Mouse (Mus musculus) CH12.LX (cell line): Measurements from ENCODE around the gene Man2a1. TPM values are rescaled to one million over a fixed set of nuclear protein-coding genes. Genes with fewer than 3 reads are reported as not detected.

Experiments used
- DNase-seq: peaks from one replicate; pipeline ENCODE4 v3.0.0-alpha.2; 2013; ENCODE audit errors: extremely low read depth
- H3K27ac ChIP-seq: 2 replicates; pipeline ENCODE4 v1.5.1; 2012; ENCODE audit warnings: low read depth, mild to moderate bottlenecking, control low read depth, moderate library complexity; ENCODE audit not compliant: insufficient read depth
- H3K27me3 ChIP-seq: replicated peaks from 2 replicates; pipeline ENCODE3; 2012; ENCODE audit warnings: inconsistent platforms
- H3K36me3 ChIP-seq, 2 experiments: replicated peaks in 1 of 2; 2 replicates each; pipeline versions ENCODE3 to v1.6.1; 2012; ENCODE audit warnings: inconsistent platforms in 1 of 2, low read length in 1 of 2, mild to moderate bottlenecking in 1 of 2, mixed read lengths in 1 of 2, moderate library complexity in 1 of 2; ENCODE audit not compliant: control insufficient read depth in 1 of 2, insufficient read depth in 1 of 2
- H3K4me1 ChIP-seq, 2 experiments: 2 replicates each; pipeline ENCODE4 v1.6.1; 2012; ENCODE audit warnings: inconsistent platforms in 1 of 2, moderate library complexity in 1 of 2; ENCODE audit not compliant: insufficient read depth in 2 of 2, control insufficient read depth in 1 of 2
- H3K4me2 ChIP-seq: 2 replicates; pipeline ENCODE4 v1.6.1; 2012; ENCODE audit warnings: low read depth, mild to moderate bottlenecking, control low read depth; ENCODE audit not compliant: poor library complexity, insufficient read depth, severe bottlenecking
- H3K4me3 ChIP-seq, 3 experiments: fragments of 150-350 bp in 1 of 3; sonication (generic) in 1 of 3; replicated peaks in 1 of 3; 2 replicates each; pipeline versions ENCODE3 to v1.5.1; 2011 to 2012; ENCODE audit warnings: low read depth in 2 of 3, low read length in 2 of 3, mild to moderate bottlenecking in 2 of 3, moderate library complexity in 2 of 3, control low read depth in 1 of 3, improper control_type of control experiment in 1 of 3, inconsistent platforms in 1 of 3, mixed read lengths in 1 of 3; ENCODE audit not compliant: poor library complexity in 1 of 3
- H3K79me2 ChIP-seq: replicated peaks from 2 replicates; pipeline ENCODE4 v1.6.1; 2012; ENCODE audit warnings: mild to moderate bottlenecking, moderate library complexity; ENCODE audit not compliant: control insufficient read depth, poor library complexity, insufficient read depth, severe bottlenecking; ENCODE audit errors: extremely low read depth
- H3K9ac ChIP-seq: 2 replicates; pipeline ENCODE4 v1.6.1; 2012; ENCODE audit warnings: low read depth, mild to moderate bottlenecking, control low read depth, moderate library complexity; ENCODE audit not compliant: insufficient read depth
- H3K9me3 ChIP-seq: replicated peaks from 2 replicates; pipeline ENCODE3; 2012; ENCODE audit warnings: low read length, inconsistent platforms, mixed read lengths
- BHLHE40 ChIP-seq: IDR thresholded peaks from 2 replicates; pipeline ENCODE4 v1.6.1; 2011; ENCODE audit warnings: mild to moderate bottlenecking, low read depth, low read length, improper control_type of control experiment
- CHD1 ChIP-seq: IDR thresholded peaks from 2 replicates; pipeline ENCODE4 v1.6.1; 2012; ENCODE audit warnings: low read depth, low read length, improper control_type of control experiment, inconsistent platforms
- CHD2 ChIP-seq: IDR thresholded peaks from 2 replicates; pipeline ENCODE4 v1.6.1; 2011; ENCODE audit warnings: low read length, improper control_type of control experiment
- CTCF ChIP-seq, 2 experiments: IDR thresholded peaks in 1 of 2; conservative IDR thresholded peaks in 1 of 2; 2 replicates each; pipeline ENCODE4 v1.5.1; 2011 to 2012; ENCODE audit warnings: low read depth in 2 of 2, low read length in 2 of 2, improper control_type of control experiment in 1 of 2, inconsistent platforms in 1 of 2, mild to moderate bottlenecking in 1 of 2, moderate library complexity in 1 of 2
- E2F4 ChIP-seq: IDR thresholded peaks from 2 replicates; pipeline ENCODE4 v1.6.1; 2011; ENCODE audit warnings: low read depth, low read length, improper control_type of control experiment; ENCODE audit not compliant: insufficient replicate concordance
- EP300 ChIP-seq: IDR thresholded peaks from 2 replicates; pipeline ENCODE4 v1.6.1; 2011; ENCODE audit warnings: low read length, improper control_type of control experiment
- ETS1 ChIP-seq: conservative IDR thresholded peaks from 2 replicates; pipeline ENCODE4 v1.6.1; 2012; ENCODE audit warnings: low read depth, mild to moderate bottlenecking, inconsistent platforms, low read length, improper control_type of control experiment, moderate library complexity
- HCFC1 ChIP-seq: IDR thresholded peaks from 2 replicates; pipeline ENCODE4 v1.6.1; 2012; ENCODE audit warnings: low read depth, mild to moderate bottlenecking, inconsistent platforms, low read length, improper control_type of control experiment
- IRF4 ChIP-seq: IDR thresholded peaks from 2 replicates; pipeline ENCODE4 v1.6.1; 2014; ENCODE audit warnings: low read depth, mild to moderate bottlenecking, inconsistent platforms, low read length, improper control_type of control experiment
- JUN ChIP-seq: IDR thresholded peaks from 2 replicates; pipeline ENCODE4 v1.6.1; 2011; ENCODE audit warnings: low read depth, mild to moderate bottlenecking, low read length, improper control_type of control experiment, moderate library complexity; ENCODE audit not compliant: insufficient read depth
- JUND ChIP-seq: conservative IDR thresholded peaks from 2 replicates; pipeline ENCODE4 v1.6.1; 2011; ENCODE audit warnings: low read depth, low read length, improper control_type of control experiment
- MAFK ChIP-seq: IDR thresholded peaks from 2 replicates; pipeline ENCODE4 v1.6.1; 2011; ENCODE audit warnings: low read length, improper control_type of control experiment; ENCODE audit not compliant: insufficient replicate concordance
- MAX ChIP-seq: IDR thresholded peaks from 2 replicates; pipeline ENCODE4 v1.6.1; 2011; ENCODE audit warnings: low read length, improper control_type of control experiment
- MAZ ChIP-seq: IDR thresholded peaks from 2 replicates; pipeline ENCODE4 v1.6.1; 2012; ENCODE audit warnings: low read depth, mild to moderate bottlenecking, inconsistent platforms, low read length, improper control_type of control experiment, moderate library complexity
- MEF2A ChIP-seq: IDR thresholded peaks from 2 replicates; pipeline ENCODE4 v1.6.1; 2014; ENCODE audit warnings: low read depth, mild to moderate bottlenecking, inconsistent platforms, low read length, improper control_type of control experiment, borderline replicate concordance
- MXI1 ChIP-seq: IDR thresholded peaks from 2 replicates; pipeline ENCODE4 v1.6.1; 2011; ENCODE audit warnings: mild to moderate bottlenecking, low read depth, low read length, improper control_type of control experiment
- MYC ChIP-seq: IDR thresholded peaks from 2 replicates; pipeline ENCODE4 v1.6.1; 2011; ENCODE audit warnings: low read depth, mild to moderate bottlenecking, improper control_type of control experiment, low read length
- PAX5 ChIP-seq: IDR thresholded peaks from 2 replicates; pipeline ENCODE4 v1.6.1; 2012; ENCODE audit warnings: low read length, inconsistent platforms, mixed read lengths
- POLR2A ChIP-seq: IDR thresholded peaks from 2 replicates; pipeline ENCODE4 v1.6.1; 2011; ENCODE audit warnings: low read depth, mild to moderate bottlenecking, improper control_type of control experiment, low read length
- POLR2AphosphoS2 ChIP-seq: IDR thresholded peaks from 2 replicates; pipeline ENCODE4 v1.6.1; 2011; ENCODE audit warnings: low read depth, low read length, improper control_type of control experiment
- RAD21 ChIP-seq: IDR thresholded peaks from 2 replicates; pipeline ENCODE4 v1.6.1; 2011; ENCODE audit warnings: low read depth, mild to moderate bottlenecking, low read length, improper control_type of control experiment, moderate library complexity
- RCOR1 ChIP-seq: conservative IDR thresholded peaks from 2 replicates; pipeline ENCODE4 v1.6.1; 2012; ENCODE audit warnings: low read depth, mild to moderate bottlenecking, inconsistent platforms, low read length, improper control_type of control experiment
- TBP ChIP-seq: conservative IDR thresholded peaks from 2 replicates; pipeline ENCODE4 v1.6.1; 2011; ENCODE audit warnings: low read depth, low read length, improper control_type of control experiment
- TCF12 ChIP-seq: IDR thresholded peaks from 2 replicates; pipeline ENCODE4 v1.6.1; 2014; ENCODE audit warnings: low read depth, mild to moderate bottlenecking, inconsistent platforms, low read length, improper control_type of control experiment
- UBTF ChIP-seq: IDR thresholded peaks from 2 replicates; pipeline ENCODE4 v1.6.1; 2012; ENCODE audit warnings: low read depth, mild to moderate bottlenecking, inconsistent platforms, low read length, improper control_type of control experiment, moderate library complexity
- USF1 ChIP-seq: IDR thresholded peaks from 2 replicates; pipeline ENCODE4 v1.6.1; 2014; ENCODE audit warnings: low read depth, mild to moderate bottlenecking, inconsistent platforms, low read length, improper control_type of control experiment
- ZMIZ1 ChIP-seq: IDR thresholded peaks from 2 replicates; pipeline ENCODE4 v1.6.1; 2012; ENCODE audit warnings: low read depth, mild to moderate bottlenecking, inconsistent platforms, low read length, improper control_type of control experiment
- dilution Hi-C: fragments of 300-500 bp; cut with MboI; formaldehyde crosslinking; loops from 2 replicates; pipeline ENCODE4 v1.14.3; 2020; ENCODE audit warnings: low sequenced_read_pairs; ENCODE audit not compliant: extremely low pct_unique_long_range_greater_than_20kb, extremely low pct_ligation_motif_present
- in situ Hi-C: fragments of 300-500 bp; cut with MboI; formaldehyde crosslinking; loops from 3 replicates; pipeline ENCODE4 v1.14.3; 2019; ENCODE audit warnings: low sequenced_read_pairs, low pct_ligation_motif_present, low pct_unique_long_range_greater_than_20kb, mixed read lengths
- polyA plus RNA-seq: library from polyadenylated mRNA; unstranded; fragments of >175 nt; gene quantifications from 2 replicates; pipeline ENCODE4 v1.2.1, GENCODE M21; 2012; ENCODE audit warnings: low read depth; ENCODE audit not compliant: insufficient read length
- total RNA-seq, 2 experiments: library from RNA; depleted of rRNA; stranded (reverse); fragments of 300-350 nt in 1 of 2; fragments of >200 nt in 1 of 2; gene quantifications; 2 replicates each; pipeline ENCODE4 v1.2.3; 2012 to 2014

Gene Man2a1
- total and polyA plus RNA-seq, 3 experiments = 7.9 to 15.4 (median 11.9) TPM

DNA sequence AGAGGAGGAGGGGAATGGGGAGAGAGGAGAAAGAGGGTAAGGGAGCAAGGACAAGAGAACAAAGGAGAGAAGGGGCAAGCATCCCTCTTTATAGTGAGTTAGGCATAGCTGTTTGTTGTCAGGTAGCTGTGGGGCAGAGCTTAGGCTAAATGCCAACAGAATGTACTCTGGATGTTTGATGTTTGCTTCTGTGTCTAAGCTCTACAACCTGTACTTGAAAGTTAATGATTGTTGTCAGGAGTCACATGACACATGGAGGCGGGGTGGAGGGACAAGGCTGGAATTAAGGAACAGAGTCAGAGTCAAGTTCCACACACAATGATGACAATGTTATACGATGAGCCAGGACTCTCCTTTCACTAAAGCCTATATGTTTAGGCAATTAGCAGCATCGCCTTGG is 181.8 kb downstream of the Man2a1 start:
- peaks cover 6 to 10% of the 10 kb centered on the region in 2 experiments; a peak in 2 of 4 replicates for H3K4me1 ChIP-seq
- no peaks in the 10 kb centered on the region for H3K27me3 ChIP-seq
- dilution Hi-C loops = no loop called here
- H3K9me3 ChIP-seq = no peaks in the 10 kb centered on the region
- in situ Hi-C loops = no loop called here
- H3K4me2 ChIP-seq = no peak overlapping the region
- no peak overlapping the region for H3K4me3 ChIP-seq
- H3K79me2 ChIP-seq = no peaks in the 10 kb centered on the region
- H3K27ac ChIP-seq = no peak overlapping the region
- no peak for TF ChIP-seq MXI1
- TF ChIP-seq UBTF = no peak
- TF ChIP-seq RAD21 = no peak
- no peak for TF ChIP-seq POLR2A
- no peak for TF ChIP-seq MAFK
- TF ChIP-seq POLR2AphosphoS2 = no peak
- no peak for TF ChIP-seq HCFC1
- DNase-seq = no peak
- H3K9ac ChIP-seq = no peak overlapping the region
- no peaks in the 10 kb centered on the region for H3K36me3 ChIP-seq

DNA sequence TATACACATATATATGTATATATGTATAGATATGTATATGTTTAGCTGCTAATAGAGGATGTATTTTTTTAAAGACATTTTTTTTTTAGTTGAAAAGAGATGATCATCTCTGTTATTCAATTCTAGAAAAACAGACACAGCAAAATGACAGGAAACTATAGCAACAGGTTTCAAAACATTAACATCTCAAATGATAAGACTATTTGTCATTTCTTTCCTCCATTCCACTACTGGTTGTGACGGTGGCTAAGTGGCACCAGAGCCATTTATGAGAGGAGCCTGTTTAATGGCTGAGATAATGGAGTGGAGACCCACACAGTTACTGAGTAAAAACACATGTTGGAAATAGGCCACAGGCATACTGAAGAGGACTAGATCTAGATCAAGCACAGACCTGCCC is 185.4 kb downstream of the Man2a1 start:
- TF ChIP-seq CHD1 = no peak
- Histone ChIP-seq H3K4me1 (peaks cover 7 to 35% of the 10 kb centered on the region in 2 experiments), H3K36me3 (no peaks in the 10 kb centered on the region), H3K27ac (no peak overlapping the region), H3K79me2 (no peaks in the 10 kb centered on the region), H3K9ac (no peak overlapping the region), H3K27me3 (no peaks in the 10 kb centered on the region), H3K4me3 (no peak overlapping the region), H3K9me3 (no peaks in the 10 kb centered on the region), H3K4me2 (no peak overlapping the region)
- DNase-seq = no peak
- dilution Hi-C loops = no loop called here
- in situ Hi-C loops = no loop called here

DNA sequence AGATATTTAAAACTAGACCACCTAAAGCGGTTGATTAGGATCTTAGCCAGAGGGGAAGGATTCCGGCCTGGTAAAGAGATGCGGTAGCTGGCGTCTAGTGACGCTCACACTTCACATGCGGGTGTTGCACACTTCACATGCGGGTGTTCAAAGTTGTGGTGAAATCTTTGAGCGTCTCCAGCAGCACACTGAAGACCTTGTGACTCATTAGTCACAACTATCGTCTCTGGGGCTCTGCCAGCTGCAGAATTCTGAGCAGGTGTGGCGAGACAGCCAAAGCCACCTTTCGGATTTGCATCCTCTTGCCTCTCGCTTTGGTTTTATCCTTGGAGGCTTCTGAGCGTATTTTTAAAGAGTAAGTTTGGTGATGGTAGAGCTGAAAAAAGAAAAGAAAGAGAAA is 187.8 kb downstream of the Man2a1 start:
- peak; percentile 60 for DNase-seq
- Histone ChIP-seq H3K79me2 (no peaks in the 10 kb centered on the region), H3K9me3 (no peaks in the 10 kb centered on the region), H3K4me2 (peak overlapping the region; percentile 38; the same call in 1 of the 2 replicates), H3K36me3 (no peaks in the 10 kb centered on the region), H3K27ac (no peak overlapping the region), H3K4me1 (peaks cover 4 to 29% of the 10 kb centered on the region in 2 experiments), H3K4me3 (no peak overlapping the region), H3K27me3 (no peaks in the 10 kb centered on the region), H3K9ac (no peak overlapping the region)
- dilution Hi-C loops (no loop called here), in situ Hi-C loops (no loop called here)
- TF ChIP-seq IRF4 (no peak), E2F4 (no peak), MAFK (no peak), POLR2AphosphoS2 (no peak), ZMIZ1 (no peak), MAX (no peak), CHD1 (no peak), ETS1 (peak; percentile 67), HCFC1 (no peak), JUN (no peak), CHD2 (no peak), PAX5 (no peak), BHLHE40 (peak; percentile 92), JUND (no peak), RAD21 (no peak), MEF2A (0 out of 2 replicates have a peak, but pooled peaks have one; percentile 23), TCF12 (peak; percentile 64), EP300 (peak; percentile 60; the same call in 1 of the 2 replicates), RCOR1 (no peak), TBP (no peak), USF1 (no peak), MYC (no peak), CTCF (conservative IDR thresholded peaks at IDR 0.05 in 1 of 2, IDR thresholded peaks at IDR 0.05 in 1 of 2; ENCODE audit: low read depth in 2 of 2, low read length in 2 of 2) (no peak), MAZ (no peak)
